Mouse (Mus musculus): ENCODE measurements around the gene Plekhg5. TPM values are rescaled to one million over a fixed set of nuclear protein-coding genes. Genes with fewer than 3 reads are reported as not detected.

The Plekhg5 gene
- polyA plus RNA-seq, 1 experiment = 46.7 TPM

DNA sequence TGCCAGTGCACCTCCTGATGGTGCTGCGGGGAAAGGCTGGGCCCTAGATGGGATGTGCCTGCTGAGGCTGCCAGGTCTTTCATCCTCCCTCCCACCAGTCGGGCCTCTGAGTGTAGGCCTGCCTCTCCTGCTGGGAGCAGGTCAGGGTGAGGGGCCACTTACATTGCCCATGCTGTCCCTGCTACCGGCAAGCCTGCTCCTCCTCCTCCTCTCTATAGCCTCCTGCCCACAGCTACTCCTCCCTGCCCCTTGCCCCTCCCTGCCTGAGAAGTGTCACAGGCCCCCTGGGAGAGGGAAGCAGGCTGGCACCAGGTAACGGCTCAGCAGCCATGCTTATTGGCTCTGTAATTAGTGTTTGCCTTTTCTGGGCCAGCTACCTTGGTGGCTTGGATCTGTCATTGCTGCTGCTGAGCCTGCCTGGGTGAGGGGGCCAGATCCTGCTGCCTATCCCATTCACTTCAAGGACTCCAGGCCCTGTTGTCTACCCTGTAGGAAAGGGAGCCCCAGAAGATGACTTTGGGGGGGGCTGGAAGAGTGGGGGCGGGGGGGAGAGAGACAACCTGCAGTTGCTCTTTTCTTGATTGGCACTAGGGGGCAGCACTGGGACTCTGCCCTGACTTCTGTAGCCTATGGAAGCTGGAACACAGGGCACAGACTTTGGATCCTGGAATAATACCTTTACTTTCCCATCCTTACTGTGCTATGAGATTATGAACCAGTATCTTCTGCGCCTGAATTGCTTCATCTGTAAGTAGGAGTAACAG lies 64.0 kb downstream of the Plekhg5 start:
- Histone ChIP-seq H3K4me3 (replicated peaks; ENCODE audit: extremely low read depth, low read depth, low read length) (no peak overlapping the region), H3K4me1 (ENCODE audit: control insufficient read depth, insufficient read depth, low read length) (peaks cover 10% of the 10 kb centered on the region; the same call in 1 of the 2 replicates)
- no peak for DNase-seq
- TF ChIP-seq POLR2A (IDR thresholded peaks at IDR 0.05; ENCODE audit: borderline replicate concordance, extremely low read depth, low read depth, low read length) = no peak
- peak; percentile 68 for TF ChIP-seq CTCF (IDR thresholded peaks at IDR 0.05; ENCODE audit: insufficient read depth, low read length)
- WGBS = 53% methylated on average over 6 of the region's 6 CpGs

GRCm38 (mm10) chr4:152136876-152137250 lies 64.6 kb downstream of the Plekhg5 start:
- no peak for DNase-seq
- no peak overlapping the region for H3K4me3 ChIP-seq (replicated peaks; ENCODE audit: extremely low read depth, low read depth, low read length)
- peaks cover 8% of the 10 kb centered on the region; the same call in 1 of the 2 replicates for H3K4me1 ChIP-seq (ENCODE audit: control insufficient read depth, insufficient read depth, low read length)
- 91% methylated on average over 2 of the region's 2 CpGs for WGBS
- TF ChIP-seq CTCF (IDR thresholded peaks at IDR 0.05; ENCODE audit: insufficient read depth, low read length) (no peak), POLR2A (IDR thresholded peaks at IDR 0.05; ENCODE audit: borderline replicate concordance, extremely low read depth, low read depth, low read length) (no peak)

DNA sequence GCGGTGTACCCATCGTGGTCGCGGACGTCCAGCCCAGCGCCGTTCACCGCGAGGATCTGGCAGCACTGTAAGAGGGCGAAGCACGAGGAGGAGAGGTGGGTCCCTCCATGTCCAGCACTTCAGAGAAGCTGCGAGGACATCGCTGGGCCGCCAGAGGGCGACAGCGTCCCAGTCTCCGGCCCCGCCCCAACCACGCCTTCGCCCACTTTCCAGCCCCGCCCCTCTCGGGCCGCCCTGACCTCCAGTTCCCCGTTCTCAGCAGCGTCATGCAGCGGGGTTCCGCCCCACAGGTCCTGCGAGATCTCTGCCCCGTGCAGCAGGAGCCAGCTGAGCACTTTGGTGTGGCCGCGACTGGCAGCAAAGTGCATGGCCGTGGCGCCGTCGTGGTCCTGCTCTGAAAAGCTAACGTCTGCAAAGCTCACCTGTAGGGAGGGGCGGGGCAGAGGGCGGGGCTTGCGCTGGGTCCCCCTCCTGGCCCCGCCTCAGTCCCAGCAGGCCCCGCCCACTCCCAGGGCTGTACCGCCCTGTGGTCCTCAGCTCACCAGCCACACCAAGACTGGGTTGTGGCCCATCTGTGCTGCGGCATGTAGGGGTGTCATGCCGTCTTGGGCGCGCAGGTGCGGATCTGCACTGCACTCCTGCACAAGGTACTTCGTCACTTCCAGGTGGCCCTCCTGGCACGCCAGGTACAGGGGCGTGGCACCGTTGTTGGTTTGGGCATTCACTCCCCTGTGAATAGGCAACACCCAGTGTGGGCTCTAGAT lies 66.4 kb downstream of the Plekhg5 start:
- peak; percentile 80 for TF ChIP-seq CTCF (IDR thresholded peaks at IDR 0.05; ENCODE audit: insufficient read depth, low read length)
- TF ChIP-seq POLR2A (IDR thresholded peaks at IDR 0.05; ENCODE audit: borderline replicate concordance, extremely low read depth, low read depth, low read length) = no peak
- H3K4me1 ChIP-seq (ENCODE audit: control insufficient read depth, insufficient read depth, low read length) = peaks cover 7% of the 10 kb centered on the region; the same call in 1 of the 2 replicates
- H3K4me3 ChIP-seq (replicated peaks; ENCODE audit: extremely low read depth, low read depth, low read length) = peak overlapping the region; percentile 80
- peak; percentile 93 for DNase-seq
- WGBS = 2% methylated on average over 51 of the region's 51 CpGs

DNA sequence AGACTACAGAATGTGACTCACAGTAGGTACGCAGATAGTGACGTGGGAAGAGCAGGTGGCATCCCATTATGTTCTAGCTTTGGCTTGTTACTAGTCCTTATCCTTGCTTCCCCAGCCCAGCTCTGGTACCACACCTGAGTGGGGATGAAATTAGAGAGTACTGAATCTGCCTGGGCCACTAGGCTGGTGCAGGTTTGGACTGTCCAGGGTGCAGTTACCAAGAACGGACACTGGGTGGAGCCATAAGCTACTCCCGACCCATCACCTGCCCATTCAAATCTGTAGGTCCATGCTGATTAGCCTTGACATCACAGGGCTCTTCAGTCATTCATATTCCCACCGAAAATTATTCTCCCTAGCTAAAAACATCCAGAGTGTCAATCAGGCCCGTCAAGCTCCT lies 68.1 kb downstream of the Plekhg5 start:
- DNase-seq = no peak
- Histone ChIP-seq H3K4me1 (ENCODE audit: control insufficient read depth, insufficient read depth, low read length) (peaks cover 7% of the 10 kb centered on the region; the same call in 1 of the 2 replicates), H3K4me3 (replicated peaks; ENCODE audit: extremely low read depth, low read depth, low read length) (no peak overlapping the region)
- 27% methylated on average over 6 of the region's 6 CpGs for WGBS
- no peak for TF ChIP-seq POLR2A (IDR thresholded peaks at IDR 0.05; ENCODE audit: borderline replicate concordance, extremely low read depth, low read depth, low read length)
- peak; percentile 85 for TF ChIP-seq CTCF (IDR thresholded peaks at IDR 0.05; ENCODE audit: insufficient read depth, low read length)

- H3K4me3 ChIP-seq (replicated peaks; ENCODE audit: extremely low read depth, low read depth, low read length) = no peak overlapping the region
- TF ChIP-seq POLR2A (IDR thresholded peaks at IDR 0.05; ENCODE audit: borderline replicate concordance, extremely low read depth, low read depth, low read length) (no peak), CTCF (IDR thresholded peaks at IDR 0.05; ENCODE audit: insufficient read depth, low read length) (no peak)
- peaks cover 7% of the 10 kb centered on the region; the same call in 1 of the 2 replicates for H3K4me1 ChIP-seq (ENCODE audit: control insufficient read depth, insufficient read depth, low read length)
- no peak for DNase-seq
- WGBS = 63% methylated on average over 8 of the region's 8 CpGs
Measured at GRCm38 (mm10) chr4:152141521-152142135, 69.3 kb downstream of the Plekhg5 start.

DNA sequence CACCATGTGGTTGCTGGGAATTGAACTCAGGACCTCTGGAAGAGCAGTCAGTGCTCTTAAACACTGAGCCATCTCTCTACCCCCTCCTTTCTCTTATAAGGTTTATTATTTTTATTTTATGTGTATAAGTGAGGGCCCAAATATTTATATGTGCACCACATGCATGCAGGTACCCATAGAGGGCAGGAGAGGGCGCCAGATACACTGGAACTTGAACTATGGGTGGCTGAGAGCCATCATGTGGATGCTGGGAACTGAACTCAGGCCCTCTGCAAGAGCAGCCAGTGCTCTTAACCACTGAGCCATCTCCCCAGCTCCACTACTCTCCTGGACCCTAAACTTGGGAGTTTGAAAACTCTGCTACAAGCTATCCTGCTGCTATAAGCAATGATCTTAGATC lies 71.3 kb downstream of the Plekhg5 start:
- TF ChIP-seq POLR2A (IDR thresholded peaks at IDR 0.05; ENCODE audit: borderline replicate concordance, extremely low read depth, low read depth, low read length) (no peak), CTCF (IDR thresholded peaks at IDR 0.05; ENCODE audit: insufficient read depth, low read length) (no peak)
- peaks cover 5% of the 10 kb centered on the region; the same call in 1 of the 2 replicates for H3K4me1 ChIP-seq (ENCODE audit: control insufficient read depth, insufficient read depth, low read length)
- WGBS = 35% methylated on average over 1 of the region's 1 CpGs
- DNase-seq = no peak
- no peak overlapping the region for H3K4me3 ChIP-seq (replicated peaks; ENCODE audit: extremely low read depth, low read depth, low read length)

DNA sequence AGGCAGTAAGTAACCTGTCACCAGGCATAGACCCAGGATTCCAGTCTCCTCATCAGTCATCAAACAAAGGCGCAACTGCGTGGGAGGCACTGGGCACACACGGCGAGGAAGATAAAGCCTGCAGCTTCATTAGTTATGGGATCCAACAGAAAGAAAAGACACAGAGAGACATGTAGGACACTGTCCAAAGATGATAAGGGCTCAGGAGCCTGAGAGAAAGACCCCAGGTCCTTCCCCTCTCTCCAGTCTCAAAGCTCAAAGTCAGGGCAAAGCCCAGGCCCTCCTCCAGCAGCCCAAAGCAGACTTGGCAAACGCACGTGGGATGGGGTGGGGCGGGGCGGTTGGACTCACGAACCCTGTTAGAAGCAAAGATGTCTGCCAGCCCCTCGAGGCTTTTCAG lies 73.2 kb downstream of the Plekhg5 start:
- 64% methylated on average over 10 of the region's 10 CpGs for WGBS

GRCm38 (mm10) chr4:152146033-152146827 lies 73.9 kb downstream of the Plekhg5 start:
- WGBS = 69% methylated on average over 11 of the region's 11 CpGs
- TF ChIP-seq CTCF (IDR thresholded peaks at IDR 0.05; ENCODE audit: insufficient read depth, low read length) = no peak
- no peak for TF ChIP-seq POLR2A (IDR thresholded peaks at IDR 0.05; ENCODE audit: borderline replicate concordance, extremely low read depth, low read depth, low read length)
- Histone ChIP-seq H3K4me1 (ENCODE audit: control insufficient read depth, insufficient read depth, low read length) (no peaks in the 10 kb centered on the region), H3K4me3 (replicated peaks; ENCODE audit: extremely low read depth, low read depth, low read length) (no peak overlapping the region)
- DNase-seq = no peak

More for the DNA sequence above, 73.2 kb downstream of the Plekhg5 start:
- TF ChIP-seq CTCF (IDR thresholded peaks at IDR 0.05; ENCODE audit: insufficient read depth, low read length) (no peak), POLR2A (IDR thresholded peaks at IDR 0.05; ENCODE audit: borderline replicate concordance, extremely low read depth, low read depth, low read length) (no peak)
- no peak for DNase-seq
- Histone ChIP-seq H3K4me3 (replicated peaks; ENCODE audit: extremely low read depth, low read depth, low read length) (no peak overlapping the region), H3K4me1 (ENCODE audit: control insufficient read depth, insufficient read depth, low read length) (no peaks in the 10 kb centered on the region)

DNA sequence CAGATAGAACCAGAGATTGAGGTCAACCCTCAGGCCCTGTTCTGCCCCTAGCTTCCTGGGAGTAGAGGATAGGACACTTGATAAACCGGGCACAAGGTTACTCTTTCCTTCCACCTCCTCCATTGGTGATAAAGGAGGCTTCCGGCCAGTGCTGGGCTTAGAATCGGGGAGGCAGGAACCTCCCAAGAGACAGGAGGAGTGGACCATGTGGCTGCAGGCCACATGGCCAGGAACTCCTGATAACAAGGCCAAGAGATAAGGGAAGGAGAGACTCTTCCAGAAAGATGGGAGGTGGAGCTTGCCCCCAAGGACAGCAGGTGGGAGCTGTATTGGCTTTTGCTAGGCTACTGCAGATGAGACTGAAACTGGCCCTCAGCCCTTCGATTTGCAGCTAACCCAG lies 78.2 kb downstream of the Plekhg5 start:
- 75% methylated on average over 4 of the region's 4 CpGs for WGBS
- no peak overlapping the region for H3K4me3 ChIP-seq (replicated peaks; ENCODE audit: extremely low read depth, low read depth, low read length)
- TF ChIP-seq CTCF (IDR thresholded peaks at IDR 0.05; ENCODE audit: insufficient read depth, low read length) (no peak), POLR2A (IDR thresholded peaks at IDR 0.05; ENCODE audit: borderline replicate concordance, extremely low read depth, low read depth, low read length) (no peak)
- peaks cover 7% of the 10 kb centered on the region; the same call in 1 of the 2 replicates for H3K4me1 ChIP-seq (ENCODE audit: control insufficient read depth, insufficient read depth, low read length)
- no peak for DNase-seq
